Mouse (Mus musculus): ENCODE results near the gene Gm21988. TPM values are rescaled to one million over a fixed set of nuclear protein-coding genes. Genes with fewer than 3 reads are reported as not detected.

Gene Gm21988
- total and polyA plus RNA-seq, 3 experiments, result 0.98 to 2.6 (median 1.4) TPM

GRCm38 (mm10) chr11:70285686-70286085 lies 46.1 kb upstream of the Gm21988 start:
- dilution Hi-C loops (cut with MboI; ENCODE audit: extremely low pct_ligation_motif_present, extremely low pct_unique_long_range_greater_than_20kb, low sequenced_read_pairs) (no loop called here), in situ Hi-C loops (cut with MboI; ENCODE audit: low pct_ligation_motif_present, low pct_unique_long_range_greater_than_20kb, low sequenced_read_pairs) (no loop called here)
- Histone ChIP-seq H3K27me3 (replicated peaks) (peaks cover 91% of the 10 kb centered on the region), H3K36me3 (replicated peaks in 1 of 2; ENCODE audit: control insufficient read depth in 1 of 2, insufficient read depth in 1 of 2, low read length in 1 of 2) (no peaks in the 10 kb centered on the region), H3K27ac (ENCODE audit: insufficient read depth, low read depth) (no peak overlapping the region), H3K79me2 (replicated peaks; ENCODE audit: control insufficient read depth, extremely low read depth, insufficient read depth, poor library complexity, severe bottlenecking) (no peaks in the 10 kb centered on the region), H3K4me1 (ENCODE audit: control insufficient read depth in 1 of 2, insufficient read depth in 2 of 2) (no peaks in the 10 kb centered on the region), H3K4me2 (ENCODE audit: insufficient read depth, low read depth, poor library complexity, severe bottlenecking) (no peak overlapping the region), H3K4me3 (replicated peaks in 1 of 3; ENCODE audit: low read depth in 2 of 3, low read length in 2 of 3, poor library complexity in 1 of 3) (no peak overlapping the region), H3K9ac (ENCODE audit: insufficient read depth, low read depth) (no peak overlapping the region), H3K9me3 (replicated peaks; ENCODE audit: low read length) (no peaks in the 10 kb centered on the region)
- no peak for DNase-seq (ENCODE audit: extremely low read depth)
- no peak for TF ChIP-seq KAT2A (IDR thresholded peaks at IDR 0.05; ENCODE audit: insufficient replicate concordance, low read length)
- TF ChIP-seq CHD2 (IDR thresholded peaks at IDR 0.05; ENCODE audit: low read length), result no peak
- no peak for TF ChIP-seq MYC (IDR thresholded peaks at IDR 0.05; ENCODE audit: low read depth, low read length)
- TF ChIP-seq JUND (conservative IDR thresholded peaks at IDR 0.05; ENCODE audit: low read depth, low read length), result no peak

- dilution Hi-C loops (cut with MboI; ENCODE audit: extremely low pct_ligation_motif_present, extremely low pct_unique_long_range_greater_than_20kb, low sequenced_read_pairs), result no loop called here
- H3K9ac ChIP-seq (ENCODE audit: insufficient read depth, low read depth), result no peak overlapping the region
- H3K36me3 ChIP-seq (replicated peaks in 1 of 2; ENCODE audit: control insufficient read depth in 1 of 2, insufficient read depth in 1 of 2, low read length in 1 of 2), result no peaks in the 10 kb centered on the region
- H3K4me3 ChIP-seq (replicated peaks in 1 of 3; ENCODE audit: low read depth in 2 of 3, low read length in 2 of 3, poor library complexity in 1 of 3), result no peak overlapping the region
- peaks cover 93% of the 10 kb centered on the region for H3K27me3 ChIP-seq (replicated peaks)
- no peaks in the 10 kb centered on the region for H3K79me2 ChIP-seq (replicated peaks; ENCODE audit: control insufficient read depth, extremely low read depth, insufficient read depth, poor library complexity, severe bottlenecking)
- TF ChIP-seq POLR2A (IDR thresholded peaks at IDR 0.05; ENCODE audit: low read depth, low read length), result no peak
- TF ChIP-seq TBP (conservative IDR thresholded peaks at IDR 0.05; ENCODE audit: low read depth, low read length), result no peak
- TF ChIP-seq ETS1 (conservative IDR thresholded peaks at IDR 0.05; ENCODE audit: low read depth, low read length), result no peak
- TF ChIP-seq MXI1 (IDR thresholded peaks at IDR 0.05; ENCODE audit: low read depth, low read length), result no peak
- no peak for DNase-seq (ENCODE audit: extremely low read depth)
- no peaks in the 10 kb centered on the region for H3K9me3 ChIP-seq (replicated peaks; ENCODE audit: low read length)
- H3K4me1 ChIP-seq (ENCODE audit: control insufficient read depth in 1 of 2, insufficient read depth in 2 of 2), result no peaks in the 10 kb centered on the region
- no peak overlapping the region for H3K27ac ChIP-seq (ENCODE audit: insufficient read depth, low read depth)
- in situ Hi-C loops (cut with MboI; ENCODE audit: low pct_ligation_motif_present, low pct_unique_long_range_greater_than_20kb, low sequenced_read_pairs), result no loop called here
- no peak overlapping the region for H3K4me2 ChIP-seq (ENCODE audit: insufficient read depth, low read depth, poor library complexity, severe bottlenecking)
These were observed 45.1 kb upstream of the Gm21988 start for GRCm38 (mm10) chr11:70284757-70285156.

GRCm38 (mm10) chr11:70283666-70284065 lies 44.0 kb upstream of the Gm21988 start:
- Histone ChIP-seq H3K9me3 (replicated peaks; ENCODE audit: low read length) (no peaks in the 10 kb centered on the region), H3K4me2 (ENCODE audit: insufficient read depth, low read depth, poor library complexity, severe bottlenecking) (no peak overlapping the region), H3K4me1 (ENCODE audit: control insufficient read depth in 1 of 2, insufficient read depth in 2 of 2) (no peaks in the 10 kb centered on the region), H3K36me3 (replicated peaks in 1 of 2; ENCODE audit: control insufficient read depth in 1 of 2, insufficient read depth in 1 of 2, low read length in 1 of 2) (no peaks in the 10 kb centered on the region), H3K4me3 (replicated peaks in 1 of 3; ENCODE audit: low read depth in 2 of 3, low read length in 2 of 3, poor library complexity in 1 of 3) (no peak overlapping the region), H3K27ac (ENCODE audit: insufficient read depth, low read depth) (no peak overlapping the region), H3K79me2 (replicated peaks; ENCODE audit: control insufficient read depth, extremely low read depth, insufficient read depth, poor library complexity, severe bottlenecking) (no peaks in the 10 kb centered on the region), H3K9ac (ENCODE audit: insufficient read depth, low read depth) (no peak overlapping the region), H3K27me3 (replicated peaks) (peaks cover 91% of the 10 kb centered on the region)
- dilution Hi-C loops (cut with MboI; ENCODE audit: extremely low pct_ligation_motif_present, extremely low pct_unique_long_range_greater_than_20kb, low sequenced_read_pairs), result no loop called here
- no peak for DNase-seq (ENCODE audit: extremely low read depth)
- no peak for TF ChIP-seq UBTF (IDR thresholded peaks at IDR 0.05; ENCODE audit: low read depth, low read length)
- in situ Hi-C loops (cut with MboI; ENCODE audit: low pct_ligation_motif_present, low pct_unique_long_range_greater_than_20kb, low sequenced_read_pairs), result no loop called here
